Mouse (Mus musculus) forebrain, embryonic 11.5 days (tissue): Measurements from ENCODE around the gene Atp6v1e2. TPM values are rescaled to one million over a fixed set of nuclear protein-coding genes. Genes with fewer than 3 reads are reported as not detected.

Experiments used
- ATAC-seq: fragments of 200-750 bp; cut with Nextera tagmentation; replicated peaks from 2 replicates; pipeline ENCODE4 v1.8.0; 2017; ENCODE audit warnings: moderate TSS enrichment; ENCODE audit not compliant: low FRiP score
- DNase-seq: peaks from one replicate; pipeline ENCODE4 v3.0.0-alpha.2; 2017; ENCODE audit warnings: low spot score
- H3K27ac ChIP-seq: fragments of 300-500 bp; sonication (generic); 2 replicates; pipeline ENCODE4 v1.5.1; 2014; ENCODE audit warnings: low read depth, low read length
- H3K27me3 ChIP-seq: fragments of 300-500 bp; sonication (generic); 2 replicates; pipeline ENCODE4 v1.6.1; 2014; ENCODE audit warnings: mild to moderate bottlenecking, low read length, mixed read lengths; ENCODE audit not compliant: control insufficient read depth, insufficient read depth
- H3K36me3 ChIP-seq: fragments of 300-500 bp; sonication (generic); 2 replicates; pipeline ENCODE4 v1.6.1; 2014; ENCODE audit warnings: mild to moderate bottlenecking, low read length, moderate library complexity, mixed read lengths; ENCODE audit not compliant: control insufficient read depth, insufficient read depth
- H3K4me1 ChIP-seq: fragments of 300-500 bp; sonication (generic); replicated peaks from 2 replicates; pipeline ENCODE4 v1.6.1; 2014; ENCODE audit warnings: low read length, mixed read lengths; ENCODE audit not compliant: control insufficient read depth, insufficient read depth
- H3K4me2 ChIP-seq: fragments of 300-500 bp; sonication (generic); 2 replicates; pipeline ENCODE4 v1.6.1; 2014; ENCODE audit warnings: low read depth, mild to moderate bottlenecking, low read length, moderate library complexity, mixed read lengths; ENCODE audit not compliant: severe bottlenecking
- H3K4me3 ChIP-seq: fragments of 300-500 bp; sonication (generic); 2 replicates; pipeline ENCODE4 v1.5.1; 2014; ENCODE audit warnings: low read depth, low read length
- H3K9ac ChIP-seq: fragments of 300-500 bp; sonication (generic); 2 replicates; pipeline ENCODE4 v1.6.1; 2014; ENCODE audit warnings: low read length
- H3K9me3 ChIP-seq: fragments of 300-500 bp; sonication (generic); 2 replicates; pipeline ENCODE4 v1.6.1; 2016; ENCODE audit warnings: low read length, mixed read lengths; ENCODE audit not compliant: control insufficient read depth
- WGBS: fragments of 180-500 bp; shearing (Covaris S2); extraction: QIAGEN DNeasy Blood & Tissue Kit; methylation state at CpG from one replicate; pipeline ENCODE4 v1.1.7; 2014; 5-methylcytosine and 5-hydroxymethylcytosine counted together
- polyA plus RNA-seq: library from polyadenylated mRNA; unstranded; fragments of >200 nt; fragmentation: Nextera tagmentation; extraction: Ambion mirVana; gene quantifications from 2 replicates; pipeline ENCODE4 v1.2.1, GENCODE M21; 2014

The Atp6v1e2 gene
- not detected in 2 replicates for polyA plus RNA-seq

DNA sequence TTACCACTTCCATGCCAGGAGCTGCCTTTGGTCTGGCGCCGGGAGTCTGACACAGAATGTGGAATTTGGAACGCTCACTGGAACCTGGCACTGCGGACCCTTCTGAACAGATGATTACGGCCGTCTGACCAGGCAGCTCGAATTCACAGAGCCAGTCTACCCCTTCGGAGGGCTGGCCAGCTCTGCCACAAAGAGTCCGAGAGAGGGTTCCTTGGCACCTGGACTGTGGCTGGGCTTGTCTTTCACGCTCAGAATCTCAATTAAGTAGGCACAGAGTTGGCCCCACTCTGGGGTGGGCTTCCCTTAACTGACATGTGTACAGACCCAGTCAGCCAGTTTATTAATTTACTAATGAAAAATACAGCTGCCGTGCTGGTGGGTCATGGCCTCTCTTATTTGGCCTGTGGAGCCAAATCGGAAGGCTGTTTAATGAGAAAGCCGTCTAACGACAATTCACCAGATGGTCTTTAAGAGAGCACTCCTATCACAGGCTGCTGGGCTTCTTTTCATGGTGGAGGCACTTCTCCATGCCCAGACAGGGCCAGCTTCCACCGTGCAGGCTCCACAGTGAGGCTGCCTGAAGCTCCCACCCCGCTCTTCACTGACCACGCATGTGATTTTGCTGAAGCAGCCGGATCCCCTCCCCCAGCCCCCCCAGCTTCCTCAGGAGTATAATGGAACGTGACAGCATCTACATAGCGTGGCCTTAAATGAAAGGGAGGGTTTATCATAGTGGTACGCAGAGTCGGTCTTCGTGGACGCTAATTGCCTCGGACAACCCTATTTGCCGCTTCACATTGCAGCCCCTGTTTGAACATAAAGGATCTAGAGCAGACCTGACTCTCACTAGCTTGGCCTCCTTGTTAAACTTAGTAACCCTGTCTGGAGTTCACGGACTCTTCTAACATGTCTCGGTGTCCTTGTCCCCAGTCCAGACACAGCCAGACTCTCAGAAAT, at the start of gene Atp6v1e2:
TSS of gene Atp6v1e2 (minus strand) at position 58 of the 957 bp plus-strand sequence.
- Histone ChIP-seq H3K27ac (no peak within 1 kb of the TSS), H3K4me1 (no peaks in the 10 kb centered on the region), H3K4me3 (no peak within 1 kb of the TSS), H3K27me3 (no peaks in the 10 kb centered on the region), H3K36me3 (no peaks in the 10 kb centered on the region), H3K9me3 (no peaks in the 10 kb centered on the region), H3K4me2 (no peak within 1 kb of the TSS), H3K9ac (no peak within 1 kb of the TSS)
- no peak for DNase-seq
- peak; percentile 15; the same call in 1 of the 2 replicates for ATAC-seq
- 78% methylated on average over 28 of the region's 28 CpGs for WGBS

GRCm38 (mm10) chr17:86997323-86997722, 49.6 kb upstream of the Atp6v1e2 start:
- Histone ChIP-seq H3K27ac (no peak overlapping the region), H3K9ac (no peak overlapping the region), H3K27me3 (no peaks in the 10 kb centered on the region), H3K4me2 (no peak overlapping the region), H3K9me3 (no peaks in the 10 kb centered on the region), H3K4me1 (no peaks in the 10 kb centered on the region), H3K4me3 (no peak overlapping the region), H3K36me3 (no peaks in the 10 kb centered on the region)
- ATAC-seq (no peak), DNase-seq (no peak)
- 95% methylated on average over 6 of the region's 6 CpGs for WGBS

DNA sequence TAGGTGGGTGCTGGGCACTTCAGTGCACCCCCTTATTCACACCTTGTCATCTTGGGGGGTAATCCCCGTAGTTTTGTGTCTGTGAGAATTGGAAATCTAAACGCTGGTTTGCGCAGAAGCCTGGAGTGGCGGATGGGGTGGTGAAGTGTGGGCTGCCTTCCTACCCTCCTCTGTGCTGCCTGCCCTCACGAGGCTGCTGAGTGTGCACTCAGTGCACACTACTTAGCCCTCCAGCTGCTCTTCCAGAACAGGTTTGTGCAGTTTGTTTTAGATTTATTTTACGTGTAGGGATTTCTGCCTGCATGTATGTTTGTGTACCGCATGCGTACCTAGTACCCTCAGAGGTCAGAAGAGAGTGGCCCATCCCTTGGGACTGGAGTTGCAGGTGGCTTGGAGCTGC, 43.6 kb upstream of the Atp6v1e2 start:
- whole genome bisulfite sequencing = 89% methylated on average over 8 of the region's 8 CpGs
- ATAC-seq (no peak), DNase-seq (no peak)
- Histone ChIP-seq H3K36me3 (no peaks in the 10 kb centered on the region), H3K27ac (no peak overlapping the region), H3K9ac (no peak overlapping the region), H3K27me3 (no peaks in the 10 kb centered on the region), H3K4me1 (no peaks in the 10 kb centered on the region), H3K4me3 (no peak overlapping the region), H3K9me3 (no peaks in the 10 kb centered on the region), H3K4me2 (no peak overlapping the region)

- H3K27ac ChIP-seq = no peak overlapping the region
- DNase-seq (no peak), ATAC-seq (no peak)
- no peak overlapping the region for H3K4me3 ChIP-seq
- no peak overlapping the region for H3K9ac ChIP-seq
- no peaks in the 10 kb centered on the region for H3K9me3 ChIP-seq
- H3K4me2 ChIP-seq = no peak overlapping the region
- no peaks in the 10 kb centered on the region for H3K27me3 ChIP-seq
- no peaks in the 10 kb centered on the region for H3K36me3 ChIP-seq
- 72% methylated on average over 6 of the region's 6 CpGs for WGBS
- H3K4me1 ChIP-seq = no peaks in the 10 kb centered on the region
Observed at GRCm38 (mm10) chr17:86988601-86989184, 41.0 kb upstream of the Atp6v1e2 start.

DNA sequence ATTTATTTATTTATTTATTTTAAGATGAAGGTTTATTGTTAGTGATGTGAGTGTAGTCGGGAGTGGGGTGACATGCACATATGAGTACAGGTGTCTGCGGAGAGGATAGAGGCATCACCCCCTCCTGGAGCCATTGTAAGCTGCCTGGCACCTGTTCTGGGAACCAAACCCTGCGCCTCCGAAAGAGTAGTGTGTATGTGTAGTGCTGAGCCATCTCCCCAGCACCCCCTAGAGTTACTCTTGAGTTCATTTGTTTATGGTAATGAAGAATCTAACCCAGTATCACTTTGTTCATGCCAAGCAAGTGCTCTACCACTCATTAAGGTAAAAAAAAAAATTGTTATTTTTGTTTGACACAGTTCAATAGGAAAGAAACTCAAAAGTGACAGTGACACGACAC, 40.5 kb upstream of the Atp6v1e2 start:
- WGBS = 93% methylated on average over 5 of the region's 5 CpGs
- DNase-seq = no peak
- no peaks in the 10 kb centered on the region for H3K9me3 ChIP-seq
- no peaks in the 10 kb centered on the region for H3K4me1 ChIP-seq
- ATAC-seq = no peak
- no peak overlapping the region for H3K9ac ChIP-seq
- H3K27me3 ChIP-seq = no peaks in the 10 kb centered on the region
- H3K27ac ChIP-seq = no peak overlapping the region
- no peak overlapping the region for H3K4me2 ChIP-seq
- no peaks in the 10 kb centered on the region for H3K36me3 ChIP-seq
- H3K4me3 ChIP-seq = no peak overlapping the region

- Histone ChIP-seq H3K4me1 (no peaks in the 10 kb centered on the region), H3K4me3 (no peak overlapping the region), H3K9ac (no peak overlapping the region), H3K4me2 (no peak overlapping the region), H3K9me3 (no peaks in the 10 kb centered on the region), H3K36me3 (no peaks in the 10 kb centered on the region), H3K27ac (0 out of 2 replicates have a peak overlapping the region, but pooled peaks have one; percentile 15), H3K27me3 (no peaks in the 10 kb centered on the region)
- 52% methylated on average over 17 of the region's 17 CpGs for WGBS
- ATAC-seq (no peak), DNase-seq (no peak)
Observed at GRCm38 (mm10) chr17:86986449-86987138, 38.9 kb upstream of the Atp6v1e2 start.

- Histone ChIP-seq H3K27me3 (no peaks in the 10 kb centered on the region), H3K9ac (no peak overlapping the region), H3K4me3 (no peak overlapping the region), H3K27ac (no peak overlapping the region), H3K9me3 (no peaks in the 10 kb centered on the region), H3K4me1 (no peaks in the 10 kb centered on the region), H3K4me2 (no peak overlapping the region), H3K36me3 (no peaks in the 10 kb centered on the region; the same call in 1 of the 2 replicates)
- ATAC-seq (no peak), DNase-seq (no peak)
- 76% methylated on average over 9 of the region's 9 CpGs for WGBS
Observed at GRCm38 (mm10) chr17:86982497-86982896, 34.8 kb upstream of the Atp6v1e2 start.

GRCm38 (mm10) chr17:86981701-86982100, 34.0 kb upstream of the Atp6v1e2 start:
- Histone ChIP-seq H3K9me3 (no peaks in the 10 kb centered on the region), H3K4me3 (no peak overlapping the region), H3K27me3 (no peaks in the 10 kb centered on the region), H3K27ac (no peak overlapping the region), H3K4me2 (no peak overlapping the region), H3K9ac (no peak overlapping the region), H3K36me3 (no peaks in the 10 kb centered on the region; the same call in 1 of the 2 replicates), H3K4me1 (no peaks in the 10 kb centered on the region)
- DNase-seq (no peak), ATAC-seq (no peak)
- 93% methylated on average over 2 of the region's 2 CpGs for WGBS
